Mouse (Mus musculus) midbrain, embryonic 15.5 days (tissue): ENCODE measurements around the gene Gm3259. TPM values are rescaled to one million over a fixed set of nuclear protein-coding genes. Genes with fewer than 3 reads are reported as not detected.
"Not testable (repeated sequence)": the region's sequence is repeated elsewhere in the genome, so short reads cannot be mapped to it uniquely, and the experiment has no call there.

Experiments
- ATAC-seq: fragments of 200-750 bp; cut with Nextera tagmentation; replicated peaks from 2 replicates; pipeline ENCODE4 v1.8.0; 2017; ENCODE audit warnings: moderate TSS enrichment
- H3K27ac ChIP-seq: fragments of 300-500 bp; sonication (generic); 2 replicates; pipeline ENCODE4 v1.5.1; 2015; ENCODE audit warnings: mild to moderate bottlenecking, inconsistent platforms
- H3K27me3 ChIP-seq: fragments of 300-500 bp; sonication (generic); replicated peaks from 2 replicates; pipeline ENCODE4 v1.6.1; 2015; ENCODE audit warnings: inconsistent platforms
- H3K36me3 ChIP-seq: fragments of 300-500 bp; sonication (generic); replicated peaks from 2 replicates; pipeline ENCODE4 v1.6.1; 2015; ENCODE audit warnings: inconsistent platforms
- H3K4me1 ChIP-seq: fragments of 300-500 bp; sonication (generic); 2 replicates; pipeline ENCODE4 v1.6.1; 2015; ENCODE audit warnings: inconsistent platforms
- H3K4me2 ChIP-seq: fragments of 300-500 bp; sonication (generic); 2 replicates; pipeline ENCODE4 v1.6.1; 2015; ENCODE audit warnings: inconsistent platforms, mild to moderate bottlenecking, moderate library complexity
- H3K4me3 ChIP-seq: fragments of 300-500 bp; sonication (generic); 2 replicates; pipeline ENCODE4 v1.5.1; 2015; ENCODE audit warnings: mild to moderate bottlenecking, inconsistent platforms
- H3K9ac ChIP-seq: fragments of 300-500 bp; sonication (generic); 2 replicates; pipeline ENCODE4 v1.6.1; 2015; ENCODE audit warnings: mild to moderate bottlenecking, inconsistent platforms
- H3K9me3 ChIP-seq: fragments of 300-500 bp; sonication (generic); 2 replicates; pipeline ENCODE4 v1.6.1; 2016; ENCODE audit warnings: inconsistent platforms
- WGBS: fragments of 180-500 bp; shearing (Covaris S2); methylation state at CpG from one replicate; pipeline ENCODE4 v1.1.7; 2015; ENCODE audit warnings: mixed read lengths; 5-methylcytosine and 5-hydroxymethylcytosine counted together
- polyA plus RNA-seq: library from polyadenylated mRNA; unstranded; fragments of >200 nt; fragmentation: Nextera tagmentation; extraction: Ambion mirVana; gene quantifications from 2 replicates; pipeline ENCODE4 v1.2.1, GENCODE M21; 2015

Gene Gm3259
- polyA plus RNA-seq = not detected in 2 replicates

- not testable (repeated sequence) for H3K4me2 ChIP-seq, H3K27ac ChIP-seq, H3K9ac ChIP-seq, H3K27me3 ChIP-seq, H3K36me3 ChIP-seq, H3K4me1 ChIP-seq, H3K9me3 ChIP-seq, ATAC-seq, H3K4me3 ChIP-seq
- WGBS = 56% methylated on average over 2 of the region's 2 CpGs
Measured at GRCm38 (mm10) chr5:95305611-95306010, at the start of gene Gm3259. Gm3259 (plus strand) TSS chr5:95305911.

- H3K9ac ChIP-seq, ATAC-seq, H3K27me3 ChIP-seq, H3K27ac ChIP-seq, H3K4me1 ChIP-seq, H3K36me3 ChIP-seq, H3K4me3 ChIP-seq, H3K9me3 ChIP-seq, H3K4me2 ChIP-seq: not testable (repeated sequence)
- WGBS = no CpG with 5 or more reads among the region's 1 CpGs
Measured at GRCm38 (mm10) chr5:95272668-95273067, 33.0 kb upstream of the Gm3259 start, which contains the start of gene Gm10424. Gm10424 (minus strand) TSS chr5:95272768.

Other genes with a start within 250 kb of the Gm3259 start
- not detected in 2 replicates for gene Gm7942, start 199.0 kb upstream of the Gm3259 start, polyA plus RNA-seq
- gene Gm16513, start 123.3 kb upstream of the Gm3259 start, polyA plus RNA-seq = not detected in 2 replicates
- not detected in 2 replicates for gene Gm10424, start 33.1 kb upstream of the Gm3259 start, polyA plus RNA-seq
- gene D5Ertd577e, start 150.9 kb downstream of the Gm3259 start, polyA plus RNA-seq = not detected in 2 replicates
- gene Gm3286, start 204.8 kb downstream of the Gm3259 start, polyA plus RNA-seq = not detected in 2 replicates